Mouse (Mus musculus) telencephalon, adult 2 months (tissue): ENCODE measurements around the gene Slc22a13.
"Not testable (repeated sequence)": the region's sequence is repeated elsewhere in the genome, so short reads cannot be mapped to it uniquely, and the experiment has no call there.

Experiments used
- DNase-seq: peaks from one replicate; pipeline ENCODE4 v3.0.0-alpha.2; 2011; ENCODE audit warnings: low read depth, low spot score

Gene Slc22a13

GRCm38 (mm10) chr9:119208998-119209397 lies at the start of gene Slc22a13:
Gene Slc22a13, minus strand, starts transcription at chr9:119209098.
- DNase-seq, result no peak

- no peak for DNase-seq
Observed at GRCm38 (mm10) chr9:119258128-119258527, 49.2 kb upstream of the Slc22a13 start.

- DNase-seq, result no peak
Observed at GRCm38 (mm10) chr9:119256161-119256560, 47.3 kb upstream of the Slc22a13 start.

- no peak for DNase-seq
Observed at GRCm38 (mm10) chr9:119255096-119255495, 46.2 kb upstream of the Slc22a13 start.

- no peak for DNase-seq
Observed at GRCm38 (mm10) chr9:119254187-119254586, 45.3 kb upstream of the Slc22a13 start.

GRCm38 (mm10) chr9:119247996-119248395 lies 39.1 kb upstream of the Slc22a13 start:
- DNase-seq, result no peak

GRCm38 (mm10) chr9:119246826-119247225 lies 37.9 kb upstream of the Slc22a13 start:
- DNase-seq, result no peak

- DNase-seq, result no peak
Observed at GRCm38 (mm10) chr9:119243981-119244380, 35.1 kb upstream of the Slc22a13 start.

- DNase-seq, result no peak
Observed at GRCm38 (mm10) chr9:119241169-119241865, 32.4 kb upstream of the Slc22a13 start.

- peak; percentile 18 for DNase-seq
Observed at GRCm38 (mm10) chr9:119240286-119240997, 31.5 kb upstream of the Slc22a13 start.

- no peak for DNase-seq
Observed at GRCm38 (mm10) chr9:119239274-119239673, 30.4 kb upstream of the Slc22a13 start.

GRCm38 (mm10) chr9:119238796-119239195 lies 29.9 kb upstream of the Slc22a13 start:
- no peak for DNase-seq

- DNase-seq, result no peak
Observed at GRCm38 (mm10) chr9:119231552-119231951, 22.7 kb upstream of the Slc22a13 start.

GRCm38 (mm10) chr9:119230829-119231228 lies 21.9 kb upstream of the Slc22a13 start:
- DNase-seq, result no peak

- DNase-seq, result no peak
Observed at GRCm38 (mm10) chr9:119220249-119220648, 11.4 kb upstream of the Slc22a13 start.

- DNase-seq, result no peak
Observed at GRCm38 (mm10) chr9:119219667-119220066, 10.8 kb upstream of the Slc22a13 start.

- DNase-seq, result not testable (repeated sequence)
Observed at GRCm38 (mm10) chr9:119215341-119215740, 6.4 kb upstream of the Slc22a13 start.

- DNase-seq, result no peak
Observed at GRCm38 (mm10) chr9:119214601-119215000, 5.7 kb upstream of the Slc22a13 start.

- DNase-seq, result no peak
Observed at GRCm38 (mm10) chr9:119212996-119213395, 4.1 kb upstream of the Slc22a13 start.

- DNase-seq, result no peak
Observed at GRCm38 (mm10) chr9:119207113-119207512, 1.8 kb downstream of the Slc22a13 start.

- DNase-seq, result no peak
Observed at GRCm38 (mm10) chr9:119206666-119207065, 2.2 kb downstream of the Slc22a13 start.

GRCm38 (mm10) chr9:119205756-119206155 lies 3.1 kb downstream of the Slc22a13 start:
- DNase-seq, result no peak

GRCm38 (mm10) chr9:119203617-119204016 lies 5.3 kb downstream of the Slc22a13 start:
- no peak for DNase-seq
